Mouse (Mus musculus) embryonic facial prominence, embryonic 15.5 days (tissue): Measurements from ENCODE around the gene Pygb. TPM values are rescaled to one million over a fixed set of nuclear protein-coding genes. Genes with fewer than 3 reads are reported as not detected.

Experiments used
- ATAC-seq: fragments of 200-750 bp; cut with Nextera tagmentation; 2 replicates; pipeline ENCODE4 v1.8.0; 2017; ENCODE audit warnings: low read depth, moderate TSS enrichment; ENCODE audit not compliant: insufficient number of reproducible peaks, low FRiP score, low TSS enrichment
- H3K27ac ChIP-seq: fragments of 300-500 bp; sonication (generic); replicated peaks from 2 replicates; pipeline ENCODE4 v1.5.1; 2015; ENCODE audit warnings: mild to moderate bottlenecking, inconsistent platforms
- H3K27me3 ChIP-seq: fragments of 300-500 bp; sonication (generic); 2 replicates; pipeline ENCODE4 v1.6.1; 2015; ENCODE audit warnings: inconsistent platforms
- H3K36me3 ChIP-seq: fragments of 300-500 bp; sonication (generic); 2 replicates; pipeline ENCODE4 v1.6.1; 2015; ENCODE audit warnings: mild to moderate bottlenecking, inconsistent platforms
- H3K4me1 ChIP-seq: fragments of 300-500 bp; sonication (generic); 2 replicates; pipeline ENCODE4 v1.6.1; 2015; ENCODE audit warnings: inconsistent platforms
- H3K4me2 ChIP-seq: fragments of 300-500 bp; sonication (generic); replicated peaks from 2 replicates; pipeline ENCODE4 v1.6.1; 2015; ENCODE audit warnings: mild to moderate bottlenecking, inconsistent platforms
- H3K4me3 ChIP-seq: fragments of 300-500 bp; sonication (generic); replicated peaks from 2 replicates; pipeline ENCODE4 v1.5.1; 2015; ENCODE audit warnings: mild to moderate bottlenecking, inconsistent platforms
- H3K9ac ChIP-seq: fragments of 300-500 bp; sonication (generic); 2 replicates; pipeline ENCODE4 v1.6.1; 2015; ENCODE audit warnings: inconsistent platforms
- H3K9me3 ChIP-seq: fragments of 300-500 bp; sonication (generic); replicated peaks from 2 replicates; pipeline ENCODE4 v1.6.1; 2016; ENCODE audit warnings: inconsistent platforms
- WGBS: fragments of 180-500 bp; shearing (Covaris S2); methylation state at CpG from one replicate; pipeline ENCODE4 v1.1.7; 2015; 5-methylcytosine and 5-hydroxymethylcytosine counted together
- polyA plus RNA-seq: library from polyadenylated mRNA; unstranded; fragments of >200 nt; fragmentation: Nextera tagmentation; extraction: Ambion mirVana; gene quantifications from 2 replicates; pipeline ENCODE4 v1.2.1, GENCODE M21; 2015

Gene Pygb
- polyA plus RNA-seq, 1 experiment from 2014 or later = 88.5 TPM

DNA sequence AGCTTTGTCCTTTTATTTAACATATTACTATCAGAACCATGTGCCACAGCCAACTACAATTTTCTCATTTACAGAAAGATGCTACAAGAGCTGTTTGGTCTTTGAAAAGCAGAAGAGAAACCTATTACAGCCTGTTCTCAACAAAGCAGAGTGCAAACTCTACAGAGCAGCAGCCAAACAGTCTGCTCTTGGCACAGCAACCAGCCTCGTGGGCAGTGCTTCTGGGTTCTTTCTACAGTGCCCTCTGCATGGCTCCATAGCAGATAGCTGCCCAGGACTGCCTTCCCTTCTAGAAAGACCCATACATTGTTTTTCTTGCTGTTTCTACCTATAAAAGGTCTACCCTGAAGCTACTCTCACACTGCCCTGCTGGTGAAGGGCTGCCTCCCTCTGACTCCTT lies 58.3 kb downstream of the Pygb start:
- Histone ChIP-seq H3K27ac (no peak overlapping the region), H3K4me3 (no peak overlapping the region), H3K4me1 (no peaks in the 10 kb centered on the region), H3K27me3 (no peaks in the 10 kb centered on the region), H3K9me3 (no peaks in the 10 kb centered on the region), H3K9ac (no peak overlapping the region), H3K36me3 (peaks cover 6% of the 10 kb centered on the region; the same call in 1 of the 2 replicates), H3K4me2 (no peak overlapping the region)
- whole genome bisulfite sequencing = 85% methylated on average over 1 of the region's 1 CpGs
- ATAC-seq = no peak

DNA sequence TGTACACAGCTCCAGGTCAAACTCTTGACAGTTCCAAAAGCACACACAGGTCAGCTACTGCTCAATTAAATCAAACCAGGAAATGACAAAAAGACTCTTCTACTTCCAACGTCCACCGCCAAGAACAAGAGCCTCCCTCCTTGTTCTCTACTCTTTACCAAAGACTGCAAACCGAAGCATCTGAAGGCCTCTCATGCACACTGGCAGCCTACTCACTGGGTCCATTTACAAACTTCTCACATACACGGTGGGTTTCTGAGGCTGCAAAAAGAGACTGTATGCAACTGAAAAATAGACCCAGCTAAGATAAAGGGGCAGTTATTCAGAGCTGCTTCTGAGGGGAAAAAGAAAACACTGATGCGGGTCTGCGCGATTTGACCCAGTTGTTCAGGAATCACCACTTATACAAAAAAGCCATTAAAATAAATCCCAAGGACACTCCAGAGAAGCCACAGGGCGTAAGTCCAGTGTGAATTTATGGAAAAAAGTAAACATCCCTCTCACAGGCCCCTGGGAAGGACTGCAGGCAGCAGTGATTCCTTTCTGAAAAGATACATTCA lies 61.0 kb downstream of the Pygb start:
- Histone ChIP-seq H3K4me2 (no peak overlapping the region), H3K4me3 (no peak overlapping the region), H3K9me3 (no peaks in the 10 kb centered on the region), H3K27me3 (no peaks in the 10 kb centered on the region), H3K9ac (no peak overlapping the region), H3K4me1 (no peaks in the 10 kb centered on the region), H3K36me3 (peaks cover 4% of the 10 kb centered on the region; the same call in 1 of the 2 replicates), H3K27ac (no peak overlapping the region)
- 84% methylated on average over 8 of the region's 8 CpGs for WGBS
- no peak for ATAC-seq

DNA sequence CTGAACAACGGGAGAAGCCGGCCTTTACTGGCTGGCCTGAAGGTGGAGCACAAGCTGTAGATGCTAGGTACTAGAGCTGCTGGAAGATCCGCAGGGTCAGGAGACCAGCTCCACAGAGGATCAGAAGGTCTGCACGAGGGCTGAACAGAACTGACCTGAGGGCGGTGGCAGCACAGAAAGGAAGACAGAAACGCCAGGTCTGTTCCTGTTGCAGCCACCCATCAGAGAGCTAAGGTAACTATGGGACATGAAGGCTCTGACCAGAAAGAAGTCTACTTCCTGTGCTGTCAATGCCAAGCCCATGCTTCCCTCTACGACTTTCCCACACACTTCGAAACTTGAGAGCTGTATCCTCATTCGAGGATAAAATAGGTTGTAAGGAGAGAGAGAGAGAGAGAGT lies 64.7 kb downstream of the Pygb start:
- Histone ChIP-seq H3K4me3 (no peak overlapping the region), H3K9me3 (no peaks in the 10 kb centered on the region), H3K4me1 (no peaks in the 10 kb centered on the region), H3K4me2 (no peak overlapping the region), H3K27ac (no peak overlapping the region), H3K9ac (no peak overlapping the region), H3K36me3 (0 out of 2 replicates have a peak, but pooled peaks cover 3% of the 10 kb centered on the region), H3K27me3 (no peaks in the 10 kb centered on the region)
- ATAC-seq = no peak
- WGBS = 69% methylated on average over 9 of the region's 9 CpGs

DNA sequence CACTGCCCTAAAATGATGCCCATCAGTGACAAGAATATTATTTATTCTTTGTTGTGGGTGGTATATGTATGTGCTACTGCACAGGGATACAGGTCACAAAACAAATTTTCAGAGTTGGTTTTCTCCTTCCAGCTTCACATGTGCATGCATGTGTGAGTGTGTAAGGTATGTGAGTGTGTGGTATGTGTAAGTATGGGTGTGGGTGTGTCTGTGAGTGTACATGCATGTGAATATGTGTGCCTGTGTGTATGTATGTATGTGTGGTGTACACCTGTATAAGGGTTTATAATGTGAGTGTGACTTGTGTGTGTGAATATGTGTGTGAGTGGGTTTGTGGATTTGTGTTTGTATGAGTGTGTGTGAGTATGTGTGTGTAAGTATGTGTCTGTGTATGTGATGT lies 68.7 kb downstream of the Pygb start:
- Histone ChIP-seq H3K27me3 (no peaks in the 10 kb centered on the region), H3K4me3 (no peak overlapping the region), H3K36me3 (0 out of 2 replicates have a peak, but pooled peaks cover 3% of the 10 kb centered on the region), H3K9ac (no peak overlapping the region), H3K27ac (no peak overlapping the region), H3K4me2 (no peak overlapping the region), H3K9me3 (no peaks in the 10 kb centered on the region), H3K4me1 (no peaks in the 10 kb centered on the region)
- no peak; the same call in 1 of the 2 replicates for ATAC-seq

DNA sequence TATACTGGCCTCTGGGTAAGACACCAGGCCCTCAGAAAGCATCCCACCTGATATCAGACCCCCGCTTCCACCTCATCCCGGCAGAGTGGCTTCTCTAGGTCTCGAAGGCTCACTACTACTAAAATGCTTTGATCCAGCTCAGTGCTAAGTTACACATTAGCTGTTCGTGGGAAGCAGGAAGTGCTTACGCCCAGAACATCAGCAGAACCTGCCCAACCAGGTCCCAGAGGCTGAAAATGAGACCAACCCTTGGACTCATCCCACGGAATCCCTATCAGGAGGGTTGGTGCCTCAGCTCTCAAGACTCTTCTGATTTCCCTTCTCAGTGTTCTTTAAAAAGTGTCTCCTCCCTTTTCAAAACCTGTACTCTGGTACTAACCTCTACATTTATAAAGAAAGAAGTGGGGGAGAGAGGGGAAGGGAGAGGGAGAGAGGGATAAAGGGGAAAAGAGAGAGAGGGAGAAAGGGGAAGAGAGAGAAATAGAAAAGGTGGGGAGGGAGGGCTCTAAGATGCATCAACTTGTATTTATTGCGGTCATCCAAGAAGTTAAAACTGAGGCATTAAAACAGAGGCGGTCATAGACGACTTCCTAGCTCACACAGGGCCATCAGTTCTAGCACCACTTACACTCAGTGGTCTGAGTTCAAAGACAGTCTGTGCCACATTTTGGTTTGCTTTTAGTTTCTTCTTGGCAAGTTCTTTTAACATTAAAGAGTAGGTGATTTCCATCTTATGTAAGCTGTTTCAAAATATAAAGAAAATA lies 72.4 kb downstream of the Pygb start:
- Histone ChIP-seq H3K36me3 (0 out of 2 replicates have a peak, but pooled peaks cover 3% of the 10 kb centered on the region), H3K4me2 (no peak overlapping the region), H3K27me3 (no peaks in the 10 kb centered on the region), H3K9me3 (no peaks in the 10 kb centered on the region), H3K4me1 (no peaks in the 10 kb centered on the region), H3K4me3 (no peak overlapping the region), H3K27ac (no peak overlapping the region; the same call in 1 of the 2 replicates), H3K9ac (no peak overlapping the region)
- WGBS = 72% methylated on average over 9 of the region's 9 CpGs
- no peak for ATAC-seq

DNA sequence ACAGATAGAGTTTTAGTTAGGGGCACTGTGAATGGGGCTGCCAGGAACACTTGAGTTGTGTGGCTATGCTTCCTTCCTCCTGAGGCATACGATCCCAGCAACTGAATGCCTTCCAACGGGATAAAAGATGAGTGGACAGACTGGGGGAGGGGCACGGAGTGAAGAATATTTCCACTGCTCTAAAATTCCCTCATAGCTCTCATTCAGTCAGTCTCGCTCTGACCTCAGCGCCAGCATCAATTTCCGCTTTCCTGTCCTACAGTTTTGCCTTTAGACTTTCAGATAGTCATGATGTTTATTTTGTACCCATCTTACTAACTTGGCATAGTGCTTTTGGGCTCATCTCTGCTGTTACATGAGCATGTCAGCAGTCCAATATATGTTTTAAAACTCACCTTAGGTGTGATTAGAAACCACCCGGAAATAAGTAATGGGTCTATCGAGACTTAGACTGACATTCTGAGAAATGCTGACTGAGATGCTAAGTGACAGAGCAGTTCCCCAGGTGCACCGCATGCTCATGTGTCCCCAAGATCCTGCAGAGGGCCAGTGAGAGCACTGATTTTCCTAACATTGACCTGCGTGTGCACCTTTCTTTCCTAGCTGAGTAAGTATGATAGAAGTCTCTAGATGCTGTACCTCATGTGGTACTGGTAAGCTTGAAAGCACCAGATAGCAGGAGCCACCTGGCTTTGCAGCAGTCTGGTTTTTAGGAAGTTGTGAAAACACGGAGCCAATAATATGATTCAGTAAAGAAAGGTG lies 73.4 kb downstream of the Pygb start:
- no peaks in the 10 kb centered on the region for H3K27me3 ChIP-seq
- no peak overlapping the region for H3K4me2 ChIP-seq
- no peak overlapping the region for H3K27ac ChIP-seq
- no peak overlapping the region for H3K9ac ChIP-seq
- 0 out of 2 replicates have a peak, but pooled peaks cover 3% of the 10 kb centered on the region for H3K36me3 ChIP-seq
- 75% methylated on average over 11 of the region's 11 CpGs for WGBS
- H3K4me1 ChIP-seq = no peaks in the 10 kb centered on the region
- ATAC-seq = no peak
- no peaks in the 10 kb centered on the region for H3K9me3 ChIP-seq
- H3K4me3 ChIP-seq = no peak overlapping the region

DNA sequence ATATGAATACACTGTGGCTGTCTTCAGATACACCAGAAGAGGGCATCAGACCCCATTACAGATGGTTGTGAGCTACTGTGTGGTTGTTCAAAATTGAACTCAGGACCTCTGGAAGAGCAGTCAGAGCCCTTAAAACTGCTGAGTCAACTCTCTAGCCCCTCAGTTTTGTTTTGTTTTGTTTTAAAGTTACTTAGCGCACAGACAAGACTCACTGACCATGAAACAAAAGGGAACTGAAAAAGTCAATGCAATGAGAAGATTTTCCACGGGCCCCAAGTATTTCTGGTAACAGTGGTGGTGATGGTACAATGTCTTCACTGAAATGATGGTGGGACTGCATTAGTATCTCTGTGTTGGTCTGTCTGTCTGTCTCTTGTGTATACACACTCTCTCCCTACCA lies 74.6 kb downstream of the Pygb start:
- Histone ChIP-seq H3K9ac (no peak overlapping the region), H3K4me3 (no peak overlapping the region), H3K4me1 (no peaks in the 10 kb centered on the region), H3K27ac (no peak overlapping the region), H3K27me3 (no peaks in the 10 kb centered on the region), H3K36me3 (no peaks in the 10 kb centered on the region), H3K9me3 (0 out of 2 replicates have a peak, but pooled peaks cover 4% of the 10 kb centered on the region), H3K4me2 (no peak overlapping the region)
- 90% methylated on average over 2 of the region's 2 CpGs for WGBS
- ATAC-seq = no peak

DNA sequence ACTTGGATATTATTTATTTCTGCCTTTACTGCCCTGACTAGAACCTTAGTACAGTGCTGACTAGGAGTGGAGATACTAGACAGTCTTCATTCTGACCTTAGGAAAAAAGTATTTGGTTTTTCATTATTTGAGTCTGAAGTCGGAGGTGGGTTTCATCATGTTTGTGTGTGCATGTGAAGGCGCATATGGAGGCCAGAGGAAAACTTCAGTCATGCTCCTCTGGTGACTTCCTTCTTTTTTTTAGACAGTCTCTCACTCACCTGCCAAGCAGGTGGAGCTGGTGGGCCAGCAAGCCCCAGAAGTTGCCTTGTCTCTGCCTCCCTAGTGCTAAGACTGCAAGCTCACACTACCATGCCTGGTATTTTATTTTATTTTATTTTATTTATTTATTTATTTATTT lies 80.5 kb downstream of the Pygb start:
- H3K27me3 ChIP-seq = no peaks in the 10 kb centered on the region
- no peak for ATAC-seq
- H3K36me3 ChIP-seq = no peaks in the 10 kb centered on the region
- no peak overlapping the region for H3K9ac ChIP-seq
- no peak overlapping the region for H3K27ac ChIP-seq
- H3K9me3 ChIP-seq = 0 out of 2 replicates have a peak, but pooled peaks cover 4% of the 10 kb centered on the region
- H3K4me1 ChIP-seq = no peaks in the 10 kb centered on the region
- H3K4me3 ChIP-seq = no peak overlapping the region
- WGBS = 96% methylated on average over 2 of the region's 2 CpGs
- H3K4me2 ChIP-seq = no peak overlapping the region

DNA sequence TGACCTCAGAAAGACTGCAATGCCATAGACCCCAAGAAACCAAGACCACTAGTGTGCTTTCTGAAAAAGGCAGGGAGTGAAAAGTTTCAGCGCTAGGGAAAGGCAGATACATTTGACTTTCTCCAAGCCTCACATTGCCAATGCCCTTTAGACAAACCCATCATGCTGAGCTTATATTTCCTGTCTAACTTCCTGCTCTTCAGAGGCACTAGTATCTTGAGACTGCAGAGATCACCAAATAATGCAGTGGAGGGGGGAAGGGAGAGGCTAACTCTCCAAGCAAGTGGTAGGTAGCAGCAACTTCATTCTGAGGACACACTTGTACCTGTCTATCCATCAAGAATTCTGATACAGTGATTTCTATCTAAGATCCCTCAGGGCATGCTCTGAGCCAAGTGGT lies 82.9 kb downstream of the Pygb start:
- no peaks in the 10 kb centered on the region for H3K27me3 ChIP-seq
- H3K4me3 ChIP-seq = no peak overlapping the region
- 88% methylated on average over 1 of the region's 1 CpGs for WGBS
- 0 out of 2 replicates have a peak, but pooled peaks cover 4% of the 10 kb centered on the region for H3K9me3 ChIP-seq
- no peak overlapping the region for H3K9ac ChIP-seq
- no peaks in the 10 kb centered on the region for H3K36me3 ChIP-seq
- no peak overlapping the region for H3K4me2 ChIP-seq
- H3K27ac ChIP-seq = no peak overlapping the region
- H3K4me1 ChIP-seq = no peaks in the 10 kb centered on the region
- ATAC-seq = no peak

DNA sequence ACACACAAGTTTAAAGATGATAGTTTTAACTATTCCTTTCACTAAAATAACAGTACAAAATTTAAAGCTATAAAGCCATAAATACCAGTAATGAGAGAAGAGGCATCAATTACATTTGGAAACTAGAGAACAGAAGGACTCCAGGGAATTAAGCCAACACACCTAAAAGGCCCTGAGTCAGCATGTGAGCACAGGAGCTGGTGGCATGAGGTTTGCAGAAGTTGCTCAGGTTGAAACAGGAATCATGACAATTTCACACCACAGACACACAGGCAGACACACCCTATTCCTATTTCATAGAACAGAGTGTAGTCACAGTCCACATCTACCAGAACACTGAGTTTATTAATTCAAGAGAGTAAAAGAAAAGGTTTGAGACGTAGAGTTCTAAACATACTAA lies 88.0 kb downstream of the Pygb start:
- H3K9me3 ChIP-seq = no peaks in the 10 kb centered on the region
- H3K36me3 ChIP-seq = no peaks in the 10 kb centered on the region
- no peak overlapping the region for H3K4me3 ChIP-seq
- H3K27me3 ChIP-seq = no peaks in the 10 kb centered on the region
- H3K9ac ChIP-seq = no peak overlapping the region
- H3K27ac ChIP-seq = no peak overlapping the region
- 85% methylated on average over 1 of the region's 1 CpGs for WGBS
- ATAC-seq = no peak
- H3K4me1 ChIP-seq = no peaks in the 10 kb centered on the region
- no peak overlapping the region for H3K4me2 ChIP-seq

DNA sequence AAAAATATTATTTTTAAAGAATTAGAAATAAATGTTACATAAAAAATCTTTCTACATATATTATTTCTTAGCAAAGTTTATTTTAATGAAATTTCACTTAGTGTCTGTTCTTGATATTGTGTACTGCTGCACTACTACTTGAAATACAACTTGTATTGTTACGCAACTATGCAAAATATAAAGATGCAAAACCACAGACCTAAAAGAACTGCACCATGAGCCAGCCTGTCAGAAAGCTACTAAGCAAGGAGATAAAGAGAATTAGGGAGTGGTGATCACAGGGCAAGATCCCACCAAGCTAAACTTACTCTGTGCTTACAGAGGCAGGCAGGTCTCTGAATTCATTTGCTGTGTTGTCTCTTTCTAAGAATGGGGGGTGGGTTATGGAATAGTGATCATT lies 88.7 kb downstream of the Pygb start:
- no peak for ATAC-seq
- H3K9ac ChIP-seq = no peak overlapping the region
- no peak overlapping the region for H3K27ac ChIP-seq
- 95% methylated on average over 1 of the region's 1 CpGs for WGBS
- H3K4me2 ChIP-seq = no peak overlapping the region
- H3K4me1 ChIP-seq = no peaks in the 10 kb centered on the region
- no peak overlapping the region for H3K4me3 ChIP-seq
- no peaks in the 10 kb centered on the region for H3K9me3 ChIP-seq
- H3K36me3 ChIP-seq = no peaks in the 10 kb centered on the region
- no peaks in the 10 kb centered on the region for H3K27me3 ChIP-seq
